Mouse (Mus musculus) lung, embryonic 14.5 days (tissue): ENCODE measurements around the gene Mfsd13b. TPM values are rescaled to one million over a fixed set of nuclear protein-coding genes. Genes with fewer than 3 reads are reported as not detected.

Experiments
- ATAC-seq: fragments of 200-750 bp; cut with Nextera tagmentation; 2 replicates; pipeline ENCODE4 v1.8.0; 2017; ENCODE audit warnings: mild to moderate bottlenecking, moderate TSS enrichment, moderate library complexity; ENCODE audit not compliant: insufficient read depth
- DNase-seq: peaks from one replicate; pipeline ENCODE4 v3.0.0-alpha.2; 2015
- H3K27ac ChIP-seq: fragments of 300-500 bp; sonication (generic); 2 replicates; pipeline ENCODE4 v1.5.1; 2014; ENCODE audit warnings: low read depth, mild to moderate bottlenecking, moderate library complexity
- H3K27me3 ChIP-seq: fragments of 300-500 bp; sonication (generic); 2 replicates; pipeline ENCODE4 v1.6.1; 2014; ENCODE audit warnings: low read length, control low read depth; ENCODE audit not compliant: insufficient read depth
- H3K36me3 ChIP-seq: fragments of 300-500 bp; sonication (generic); 2 replicates; pipeline ENCODE4 v1.6.1; 2014; ENCODE audit warnings: control low read depth; ENCODE audit not compliant: insufficient read depth
- H3K4me1 ChIP-seq: fragments of 300-500 bp; sonication (generic); 2 replicates; pipeline ENCODE4 v1.6.1; 2014; ENCODE audit warnings: antibody characterized with exemption, control low read depth; ENCODE audit not compliant: insufficient read depth
- H3K4me2 ChIP-seq: fragments of 300-500 bp; sonication (generic); 2 replicates; pipeline ENCODE4 v1.6.1; 2014; ENCODE audit warnings: mild to moderate bottlenecking
- H3K4me3 ChIP-seq: fragments of 300-500 bp; sonication (generic); 2 replicates; pipeline ENCODE4 v1.5.1; 2014; ENCODE audit warnings: low read depth, low read length
- H3K9ac ChIP-seq: fragments of 300-500 bp; sonication (generic); 2 replicates; pipeline ENCODE4 v1.6.1; 2014
- H3K9me3 ChIP-seq: fragments of 300-500 bp; sonication (generic); 2 replicates; pipeline ENCODE4 v1.6.1; 2016; ENCODE audit warnings: low read depth, low read length, control low read depth
- CTCF ChIP-seq: IDR thresholded peaks from 2 replicates; pipeline ENCODE4 v1.5.1; 2016; ENCODE audit warnings: antibody characterized with exemption, low read depth
- WGBS: fragments of 180-500 bp; shearing (Covaris S2); extraction: QIAGEN DNeasy Blood & Tissue Kit; methylation state at CpG from one replicate; pipeline ENCODE4 v1.1.7; 2014; 5-methylcytosine and 5-hydroxymethylcytosine counted together
- polyA plus RNA-seq: library from polyadenylated mRNA; unstranded; fragments of >200 nt; fragmentation: Nextera tagmentation; extraction: Ambion mirVana; gene quantifications from 2 replicates; pipeline ENCODE4 v1.2.1, GENCODE M21; 2014

Mfsd13b gene
- polyA plus RNA-seq = 0.14 TPM in 1 of 2 replicates, not detected in the other

DNA sequence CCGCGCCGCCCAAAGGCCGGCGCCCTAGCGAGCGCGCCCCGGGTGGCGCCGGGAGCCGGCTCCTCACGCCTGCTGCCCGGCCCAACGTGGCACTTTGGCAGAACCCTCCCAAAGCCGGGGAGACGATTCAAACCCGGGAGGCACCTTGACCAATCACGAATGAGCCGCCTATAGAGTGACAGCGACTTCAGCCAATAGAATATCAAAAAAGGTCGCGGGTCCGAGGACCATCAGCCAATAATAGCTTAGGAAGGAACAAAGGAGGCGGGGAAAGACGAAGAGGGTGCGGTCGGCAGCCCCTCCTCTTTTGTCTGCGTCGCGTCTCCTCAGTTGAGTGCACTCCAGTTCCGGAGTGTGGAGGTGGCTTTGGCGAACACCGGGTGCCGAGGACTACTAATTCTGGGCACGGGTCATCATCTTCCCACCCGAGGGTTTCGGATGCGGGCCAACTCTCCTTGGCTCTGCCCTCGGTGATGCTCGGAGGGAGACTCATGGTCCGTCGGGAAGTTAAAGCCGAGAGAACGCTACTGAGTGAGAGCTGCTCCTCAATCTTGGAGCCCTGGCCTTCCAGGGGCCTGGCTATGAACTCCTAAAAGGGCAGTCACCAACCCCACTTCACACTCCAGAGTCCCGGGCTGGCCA is at the start of gene Mfsd13b, which contains the start of gene Cdr2:
Gene Mfsd13b (plus strand): TSS at position 310 of the 642 bp plus-strand sequence.
Gene Cdr2 (minus strand): TSS at position 113 of the 642 bp plus-strand sequence.
- Histone ChIP-seq H3K27ac (peak within 1 kb of the TSS; percentile 76), H3K4me3 (peak within 1 kb of the TSS; percentile 72), H3K9me3 (no peaks in the 10 kb centered on the region), H3K4me2 (peak within 1 kb of the TSS; percentile 70), H3K4me1 (peaks cover 13% of the 10 kb centered on the region; the same call in 1 of the 2 replicates), H3K9ac (peak within 1 kb of the TSS; percentile 72), H3K36me3 (no peaks in the 10 kb centered on the region), H3K27me3 (no peaks in the 10 kb centered on the region)
- no peak for TF ChIP-seq CTCF
- DNase-seq (peak; percentile 100), ATAC-seq (peak; percentile 97)
- under 1% methylated on average over 46 of the region's 46 CpGs for WGBS

DNA sequence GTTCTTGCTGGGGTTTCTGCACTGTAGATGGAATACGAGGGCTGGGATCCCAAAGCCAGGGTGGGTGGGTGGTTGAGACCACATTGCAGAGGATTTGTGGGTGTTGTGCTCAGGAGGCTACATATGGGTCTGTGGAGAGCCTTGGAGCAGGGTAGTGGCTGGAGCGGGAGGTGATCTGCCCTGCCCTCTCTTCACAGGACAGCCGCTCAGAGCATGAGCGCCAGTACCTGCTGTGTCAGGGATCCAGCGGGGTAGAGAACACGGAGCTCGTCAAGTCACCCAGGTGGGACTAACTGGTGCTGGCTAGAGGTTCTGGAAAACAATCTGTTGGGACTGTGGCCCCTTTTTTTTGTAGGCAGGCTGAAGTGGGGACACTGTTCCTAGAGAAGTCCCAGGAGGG is 49.2 kb upstream of the Mfsd13b start:
- DNase-seq (no peak), ATAC-seq (no peak)
- Histone ChIP-seq H3K27ac (no peak overlapping the region), H3K4me3 (no peak overlapping the region), H3K4me1 (no peaks in the 10 kb centered on the region), H3K9ac (no peak overlapping the region), H3K27me3 (no peaks in the 10 kb centered on the region), H3K9me3 (no peaks in the 10 kb centered on the region), H3K36me3 (peaks cover 88% of the 10 kb centered on the region), H3K4me2 (no peak overlapping the region)
- TF ChIP-seq CTCF = no peak
- WGBS = 87% methylated on average over 7 of the region's 7 CpGs

DNA sequence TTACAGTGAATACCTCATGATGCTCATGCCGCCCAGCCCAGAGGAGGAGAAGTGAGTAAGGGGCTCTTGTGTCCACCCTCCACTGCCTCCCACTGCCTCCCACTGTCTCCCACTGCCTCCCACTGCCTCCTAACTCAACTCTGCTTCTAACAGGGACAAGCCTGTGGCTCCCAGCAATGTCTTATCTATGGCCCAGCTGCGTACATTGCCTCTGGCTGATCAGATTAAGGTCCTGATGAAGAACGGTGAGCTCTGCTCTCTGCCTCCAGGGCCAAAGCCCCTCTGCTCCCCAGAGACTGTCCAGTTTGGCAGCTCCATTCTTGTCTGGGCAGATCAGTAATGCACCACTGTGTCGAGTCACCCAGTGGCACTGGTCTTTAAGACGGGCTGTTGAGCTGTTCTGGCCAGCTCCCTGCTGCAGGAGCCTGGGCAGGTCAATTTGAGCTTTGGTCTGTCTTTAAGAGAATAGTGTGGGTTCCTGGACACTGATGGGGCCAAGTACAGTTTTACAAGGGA is 48.6 kb upstream of the Mfsd13b start:
- H3K4me1 ChIP-seq = no peaks in the 10 kb centered on the region
- no peaks in the 10 kb centered on the region for H3K27me3 ChIP-seq
- H3K9me3 ChIP-seq = no peaks in the 10 kb centered on the region
- no peak overlapping the region for H3K27ac ChIP-seq
- no peak overlapping the region for H3K4me2 ChIP-seq
- no peak overlapping the region for H3K9ac ChIP-seq
- peaks cover 88% of the 10 kb centered on the region for H3K36me3 ChIP-seq
- no peak for TF ChIP-seq CTCF
- DNase-seq = no peak
- no peak for ATAC-seq
- no peak overlapping the region for H3K4me3 ChIP-seq
- WGBS = 79% methylated on average over 5 of the region's 5 CpGs

DNA sequence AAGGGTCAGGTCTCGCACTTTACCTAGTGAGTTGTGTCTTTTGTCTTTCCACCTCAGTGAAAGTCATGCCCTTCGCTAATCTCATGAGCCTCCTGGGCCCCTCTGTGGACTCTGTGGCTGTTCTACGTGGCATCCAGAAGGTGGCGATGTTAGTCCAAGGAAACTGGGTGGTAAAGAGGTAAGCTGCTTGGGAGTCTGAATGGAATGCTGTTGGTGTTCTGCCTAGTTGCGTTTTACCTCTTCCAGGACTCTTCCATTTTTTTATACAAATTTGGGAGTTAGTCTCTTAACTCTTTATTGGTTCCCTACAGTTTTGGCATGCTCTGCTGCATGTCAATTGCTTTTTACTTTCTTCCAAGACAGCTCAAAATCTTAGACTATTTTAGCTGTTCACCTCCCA is 47.6 kb upstream of the Mfsd13b start:
- Histone ChIP-seq H3K4me2 (no peak overlapping the region), H3K9ac (no peak overlapping the region), H3K36me3 (peaks cover 88% of the 10 kb centered on the region), H3K27ac (no peak overlapping the region), H3K4me3 (no peak overlapping the region), H3K4me1 (no peaks in the 10 kb centered on the region), H3K9me3 (no peaks in the 10 kb centered on the region), H3K27me3 (no peaks in the 10 kb centered on the region)
- DNase-seq = peak; percentile 83
- WGBS = 32% methylated on average over 5 of the region's 5 CpGs
- ATAC-seq = no peak
- TF ChIP-seq CTCF = peak; percentile 84

DNA sequence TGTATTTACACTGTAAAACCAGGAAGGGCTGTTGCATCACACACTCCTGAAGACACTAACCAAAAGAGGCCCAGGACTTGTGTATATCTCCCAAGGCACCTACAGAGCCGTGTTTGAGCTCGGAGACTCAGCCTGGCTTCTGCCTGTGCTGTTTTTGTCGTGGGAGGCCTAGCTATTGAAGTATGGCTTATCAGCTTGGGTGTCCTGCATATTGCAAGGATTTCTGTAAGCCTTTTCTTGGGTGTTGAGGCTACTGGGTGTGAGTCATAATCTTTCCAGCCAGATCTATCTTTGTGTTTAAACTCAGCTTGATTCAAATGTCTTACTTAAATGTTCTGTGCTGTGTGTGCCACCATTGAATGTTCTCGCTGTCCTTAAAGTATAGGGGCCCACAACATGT is 45.8 kb upstream of the Mfsd13b start:
- DNase-seq (no peak), ATAC-seq (no peak)
- H3K27me3 ChIP-seq = no peaks in the 10 kb centered on the region
- no peak overlapping the region for H3K27ac ChIP-seq
- WGBS = 86% methylated on average over 4 of the region's 4 CpGs
- no peaks in the 10 kb centered on the region for H3K9me3 ChIP-seq
- peaks cover 89% of the 10 kb centered on the region for H3K36me3 ChIP-seq
- no peak overlapping the region for H3K9ac ChIP-seq
- no peak for TF ChIP-seq CTCF
- H3K4me1 ChIP-seq = no peaks in the 10 kb centered on the region
- no peak overlapping the region for H3K4me2 ChIP-seq
- no peak overlapping the region for H3K4me3 ChIP-seq

DNA sequence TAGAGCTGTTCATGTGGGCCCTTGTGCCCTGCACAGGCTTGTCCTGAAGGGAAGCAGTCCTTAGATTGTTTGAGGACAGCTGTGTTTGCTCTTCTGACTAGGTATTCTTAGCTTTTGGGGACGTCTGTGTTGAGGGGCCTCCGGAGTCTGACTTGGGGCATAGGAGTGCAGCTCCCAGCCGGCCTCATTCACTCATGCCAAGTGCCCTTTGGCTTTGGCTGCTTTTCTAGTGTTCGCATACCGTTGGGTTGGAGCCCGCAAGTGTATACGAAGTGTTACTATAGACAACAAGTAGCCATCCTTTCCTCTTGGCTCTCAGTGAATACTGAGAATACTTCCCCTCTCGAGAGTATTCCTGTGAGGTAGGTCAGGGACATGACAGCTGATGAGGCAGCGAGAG is 44.1 kb upstream of the Mfsd13b start:
- ATAC-seq = 0 out of 2 replicates have a peak, but pooled peaks have one; percentile 43

DNA sequence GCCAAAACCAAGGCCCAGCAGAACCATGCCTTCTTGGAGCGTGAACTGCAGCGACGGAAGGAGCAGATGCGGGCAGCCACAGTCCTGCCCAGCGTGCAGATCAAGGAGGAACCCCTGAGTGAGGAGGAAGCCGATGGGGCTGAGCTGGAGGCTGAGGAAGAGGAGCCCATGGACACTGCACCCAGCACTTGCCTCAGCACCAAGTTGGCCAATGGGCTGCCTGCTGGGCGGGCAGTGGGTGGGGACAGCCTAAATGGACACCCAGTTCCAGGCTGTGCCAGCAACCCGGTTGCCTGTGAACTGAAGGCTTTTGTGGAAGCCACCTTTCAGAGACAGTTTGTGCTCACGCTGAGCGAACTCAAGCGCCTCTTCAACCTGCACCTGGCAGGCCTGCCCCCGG is 42.0 kb upstream of the Mfsd13b start:
- Histone ChIP-seq H3K36me3 (peaks cover 95% of the 10 kb centered on the region), H3K4me2 (no peak overlapping the region), H3K27ac (no peak overlapping the region), H3K4me3 (no peak overlapping the region), H3K4me1 (no peaks in the 10 kb centered on the region), H3K9me3 (no peaks in the 10 kb centered on the region), H3K9ac (no peak overlapping the region), H3K27me3 (no peaks in the 10 kb centered on the region)
- DNase-seq = no peak
- 89% methylated on average over 12 of the region's 12 CpGs for WGBS
- ATAC-seq = no peak
- no peak for TF ChIP-seq CTCF

More for the DNA sequence above, 44.1 kb upstream of the Mfsd13b start:
- Histone ChIP-seq H3K4me3 (no peak overlapping the region), H3K9me3 (no peaks in the 10 kb centered on the region), H3K27ac (no peak overlapping the region), H3K36me3 (peaks cover 90% of the 10 kb centered on the region), H3K27me3 (no peaks in the 10 kb centered on the region), H3K4me1 (no peaks in the 10 kb centered on the region), H3K9ac (no peak overlapping the region), H3K4me2 (no peak overlapping the region)
- no peak for TF ChIP-seq CTCF
- DNase-seq = no peak
- WGBS = 63% methylated on average over 9 of the region's 9 CpGs
